Mouse (Mus musculus): ENCODE data around the gene 9330182O14Rik.

9330182O14Rik gene

GRCm38 (mm10) chr15:40134152-40134792 is at the start of gene 9330182O14Rik:
9330182O14Rik (plus strand) TSS chr15:40134365.
- no peak for DNase-seq (ENCODE audit: low read depth)

GRCm38 (mm10) chr15:40103304-40103703 is 30.9 kb upstream of the 9330182O14Rik start:
- no peak for DNase-seq (ENCODE audit: low read depth)

DNA sequence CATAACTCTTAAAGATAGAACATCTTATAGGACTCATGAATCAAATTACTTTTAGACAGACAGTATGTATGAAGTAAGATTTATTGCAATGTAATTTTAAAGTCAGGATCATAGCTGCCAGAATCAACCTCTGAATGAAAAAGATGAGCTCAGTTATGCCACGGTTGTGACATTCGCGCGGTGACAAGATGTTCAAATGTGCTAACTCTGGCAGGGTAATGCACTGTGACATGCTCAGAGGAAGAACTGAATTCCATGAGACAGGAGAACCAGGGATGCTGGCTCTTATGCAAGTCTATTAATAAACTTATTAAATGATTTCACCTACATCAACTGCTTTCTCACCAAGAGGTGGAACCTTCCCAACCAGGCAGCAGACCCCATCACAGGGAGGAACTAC is 28.5 kb upstream of the 9330182O14Rik start:
- DNase-seq (ENCODE audit: low read depth), result no peak

GRCm38 (mm10) chr15:40113888-40114576 is 20.1 kb upstream of the 9330182O14Rik start:
- no peak for DNase-seq (ENCODE audit: low read depth)

DNA sequence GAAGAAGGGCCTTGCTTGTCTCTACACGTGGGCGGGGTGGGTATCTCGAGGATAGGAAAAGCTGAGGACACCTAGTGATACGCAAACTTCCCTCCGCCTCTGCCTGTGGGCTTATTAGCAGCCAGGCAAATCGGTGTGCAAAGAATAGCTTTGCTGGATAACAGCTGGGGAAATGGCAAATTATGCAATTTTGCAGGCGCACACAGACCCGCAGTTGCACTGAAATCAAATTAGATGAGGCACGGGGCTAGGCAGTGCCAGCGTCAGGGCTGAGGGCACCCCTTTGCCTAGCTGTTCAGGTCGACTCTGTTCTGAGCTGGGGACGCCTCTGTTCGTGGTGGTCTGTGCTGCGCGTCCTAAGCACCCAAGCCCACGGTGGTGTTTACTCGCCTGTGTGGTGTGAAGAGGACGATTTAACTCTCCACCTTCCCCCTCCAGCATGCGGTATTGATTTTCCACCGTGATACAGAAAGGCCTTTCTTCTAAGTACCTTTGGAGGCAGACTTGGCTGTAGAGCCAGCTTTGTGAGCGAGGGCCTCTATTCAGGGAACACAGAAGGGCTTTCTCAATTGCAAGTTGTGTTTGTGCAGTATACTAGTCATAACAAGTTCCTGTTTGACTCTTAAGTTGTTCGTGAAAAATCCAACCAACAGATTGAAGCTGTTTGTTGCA is 19.4 kb upstream of the 9330182O14Rik start:
- no peak for DNase-seq (ENCODE audit: low read depth)

- no peak for DNase-seq (ENCODE audit: low read depth)
These were observed 17.8 kb upstream of the 9330182O14Rik start for GRCm38 (mm10) chr15:40116396-40116795.

DNA sequence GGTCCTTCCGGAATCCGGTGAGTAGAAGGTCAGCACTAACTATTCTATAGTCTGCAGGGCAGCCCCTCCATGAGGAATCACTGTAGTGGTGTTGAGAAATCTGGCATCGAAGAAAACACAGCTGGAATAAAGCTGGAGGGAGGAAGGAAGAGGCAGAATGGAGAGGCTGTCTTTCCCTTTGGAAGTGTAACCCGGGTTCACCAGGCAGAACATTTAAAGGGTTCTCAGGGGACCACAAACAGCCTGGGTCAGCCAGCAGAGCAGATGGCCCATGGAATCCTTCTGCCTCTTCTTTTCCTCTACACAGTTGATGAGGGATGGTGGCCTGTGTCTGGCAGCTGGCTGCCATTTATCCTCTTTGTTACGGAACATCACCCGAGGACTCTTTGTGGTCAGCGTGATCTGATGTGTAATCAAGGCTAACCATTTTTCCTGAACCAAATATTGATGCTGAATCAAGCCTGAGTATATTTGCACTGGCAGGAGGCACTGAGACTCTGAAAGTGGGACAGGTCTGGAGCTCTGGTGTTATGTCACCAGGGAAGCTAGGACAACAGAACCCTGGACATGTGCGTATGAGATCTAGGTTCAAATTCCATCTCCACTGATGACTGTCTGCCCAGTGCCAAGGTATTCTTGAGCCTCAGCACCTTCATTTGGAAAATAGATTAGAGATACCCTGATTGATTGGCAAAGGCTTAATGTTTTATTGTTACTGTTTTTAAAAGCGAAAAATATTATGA is 9.8 kb upstream of the 9330182O14Rik start:
- no peak for DNase-seq (ENCODE audit: low read depth)

DNA sequence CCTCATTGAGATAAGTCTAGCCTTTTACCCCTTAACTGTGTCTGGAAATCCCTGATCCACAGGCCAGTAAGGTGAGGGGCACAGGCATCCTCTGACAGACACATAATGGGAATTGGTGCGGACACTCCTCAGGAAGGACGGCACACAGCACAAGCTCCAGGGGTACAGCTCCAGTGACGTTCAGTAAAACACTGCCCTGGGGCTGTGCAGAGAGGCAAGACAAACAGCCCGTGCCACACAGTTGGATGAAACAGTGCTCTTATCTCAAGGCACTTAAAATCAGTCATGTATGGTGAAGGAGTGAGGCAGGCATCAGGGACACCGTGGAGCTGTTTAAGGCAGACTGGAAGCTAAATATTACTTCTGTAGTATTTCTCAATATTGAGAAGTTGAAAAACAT is 4.7 kb upstream of the 9330182O14Rik start:
- DNase-seq (ENCODE audit: low read depth), result no peak

GRCm38 (mm10) chr15:40130880-40131478 is 3.2 kb upstream of the 9330182O14Rik start:
- DNase-seq (ENCODE audit: low read depth), result peak; percentile 24

GRCm38 (mm10) chr15:40132408-40132807 is 1.8 kb upstream of the 9330182O14Rik start:
- DNase-seq (ENCODE audit: low read depth), result no peak

- no peak for DNase-seq (ENCODE audit: low read depth)
These were observed 10.1 kb downstream of the 9330182O14Rik start for GRCm38 (mm10) chr15:40144221-40144620.

GRCm38 (mm10) chr15:40157683-40158082 is 23.5 kb downstream of the 9330182O14Rik start:
- DNase-seq (ENCODE audit: low read depth), result no peak

GRCm38 (mm10) chr15:40166560-40167275 is 32.6 kb downstream of the 9330182O14Rik start:
- peak; percentile 37 for DNase-seq (ENCODE audit: low read depth)

DNA sequence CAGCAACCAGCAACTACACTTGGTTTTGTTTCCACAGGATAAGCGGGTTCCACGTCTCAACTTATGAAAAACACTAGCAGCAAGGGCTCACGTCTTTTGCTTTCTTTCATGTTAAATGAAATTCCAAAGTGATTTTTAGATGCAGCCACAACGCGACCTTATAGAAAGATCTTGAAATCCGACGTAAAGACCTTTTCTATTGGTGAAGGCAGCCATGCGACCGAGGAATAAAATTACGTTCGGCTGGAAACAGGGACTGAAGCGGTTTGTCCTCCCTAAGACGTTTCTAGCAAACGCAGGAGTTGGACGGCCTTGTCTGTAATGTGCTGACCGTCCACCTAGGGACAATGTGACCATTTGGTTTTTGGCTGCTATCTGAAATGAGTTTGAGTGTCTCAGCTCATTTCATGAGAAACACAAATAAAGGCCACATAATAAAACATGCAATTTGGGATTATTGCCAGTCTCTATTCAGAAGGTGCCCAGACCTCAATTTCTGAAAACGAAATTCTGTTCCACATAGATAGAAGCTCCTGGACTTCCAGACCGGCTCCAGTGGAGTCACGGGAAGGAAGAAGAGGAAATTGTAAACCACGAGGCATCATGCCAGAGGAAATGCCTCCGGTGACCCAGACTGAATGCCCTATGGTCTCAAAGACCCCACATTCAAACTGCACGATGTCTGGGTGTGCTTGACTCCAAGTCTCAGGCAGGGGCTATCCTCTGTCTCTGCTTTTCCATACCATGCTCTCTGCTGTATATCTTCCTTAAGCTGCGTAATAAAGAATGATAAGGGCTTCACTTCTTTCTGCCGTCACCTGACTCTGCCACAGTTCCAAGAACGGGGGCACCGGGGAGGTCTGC is 33.3 kb downstream of the 9330182O14Rik start:
- no peak for DNase-seq (ENCODE audit: low read depth)

DNA sequence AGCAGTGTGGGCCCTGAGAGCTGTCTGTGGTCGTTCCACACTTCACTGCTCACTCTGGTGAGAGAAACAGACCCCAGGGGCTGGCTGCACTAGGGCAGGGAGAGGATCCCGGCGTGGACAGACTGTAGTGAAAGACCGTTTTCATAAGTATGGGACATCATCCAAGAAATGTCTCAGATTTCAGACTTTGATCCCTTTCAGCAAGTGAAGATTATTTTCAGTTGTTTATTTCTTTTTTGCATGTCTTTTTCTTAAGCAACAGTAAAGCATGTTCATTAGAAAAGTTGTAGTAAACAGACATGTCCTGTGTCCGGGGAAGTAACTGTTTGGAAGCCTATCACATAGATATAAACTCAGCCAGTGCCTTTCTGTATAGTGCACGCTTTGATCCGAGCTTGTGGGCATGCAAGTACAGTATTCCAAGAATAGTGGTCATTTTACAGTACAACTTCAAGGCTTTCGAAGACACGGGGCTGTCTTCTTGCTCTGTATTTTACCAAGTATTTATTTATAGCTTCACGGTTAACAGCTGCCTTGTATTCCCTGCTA is 34.0 kb downstream of the 9330182O14Rik start:
- no peak for DNase-seq (ENCODE audit: low read depth)

DNA sequence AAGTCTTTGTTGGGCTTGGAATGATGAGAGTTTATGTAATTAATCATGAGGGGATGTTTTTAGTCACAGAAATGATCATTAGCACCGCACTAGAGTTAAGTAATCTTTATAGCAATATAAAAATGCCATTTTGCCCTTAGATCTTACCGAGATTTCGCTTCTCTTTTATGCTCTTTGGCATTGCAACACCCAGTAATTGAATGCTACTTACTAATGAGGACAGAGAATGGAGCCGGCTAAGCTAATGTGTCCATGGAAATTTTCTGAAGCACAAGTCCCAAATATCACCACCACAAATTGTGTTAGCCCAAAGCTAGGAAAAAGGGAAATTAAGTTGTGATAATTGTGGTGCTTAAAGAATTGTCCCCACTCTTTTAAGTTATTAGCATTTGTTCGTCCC is 34.9 kb downstream of the 9330182O14Rik start:
- DNase-seq (ENCODE audit: low read depth), result no peak

GRCm38 (mm10) chr15:40169705-40170104 is 35.5 kb downstream of the 9330182O14Rik start:
- DNase-seq (ENCODE audit: low read depth), result no peak

GRCm38 (mm10) chr15:40179423-40179822 is 45.3 kb downstream of the 9330182O14Rik start:
- DNase-seq (ENCODE audit: low read depth), result no peak

GRCm38 (mm10) chr15:40187017-40187416 is 52.9 kb downstream of the 9330182O14Rik start:
- DNase-seq (ENCODE audit: low read depth), result no peak
